Mouse (Mus musculus) liver, embryonic 11.5 days (tissue): ENCODE measurements around the gene Mip. TPM values are rescaled to one million over a fixed set of nuclear protein-coding genes. Genes with fewer than 3 reads are reported as not detected.

Experiments used
- ATAC-seq: fragments of 200-750 bp; cut with Nextera tagmentation; replicated peaks from 2 replicates; pipeline ENCODE4 v1.8.0; 2017; ENCODE audit warnings: moderate number of reproducible peaks, mild to moderate bottlenecking, moderate TSS enrichment, moderate library complexity; ENCODE audit not compliant: low FRiP score
- DNase-seq: peaks from one replicate; pipeline ENCODE4 v3.0.0-alpha.2; 2017; ENCODE audit warnings: low spot score
- H3K27ac ChIP-seq: fragments of 300-500 bp; sonication (generic); 2 replicates; pipeline ENCODE4 v1.5.1; 2014; ENCODE audit warnings: mild to moderate bottlenecking, low read depth, low read length, control low read depth
- H3K27me3 ChIP-seq: fragments of 300-500 bp; sonication (generic); replicated peaks from 2 replicates; pipeline ENCODE4 v1.6.1; 2014; ENCODE audit warnings: low read length, mixed read lengths; ENCODE audit not compliant: control insufficient read depth, insufficient read depth
- H3K36me3 ChIP-seq: fragments of 300-500 bp; sonication (generic); 2 replicates; pipeline ENCODE4 v1.6.1; 2014; ENCODE audit warnings: mild to moderate bottlenecking, low read length, moderate library complexity, mixed read lengths; ENCODE audit not compliant: control insufficient read depth, insufficient read depth
- H3K4me1 ChIP-seq: fragments of 300-500 bp; sonication (generic); replicated peaks from 2 replicates; pipeline ENCODE4 v1.6.1; 2014; ENCODE audit warnings: low read length, mixed read lengths; ENCODE audit not compliant: control insufficient read depth, insufficient read depth
- H3K4me2 ChIP-seq: fragments of 300-500 bp; sonication (generic); 2 replicates; pipeline ENCODE4 v1.6.1; 2014; ENCODE audit warnings: mild to moderate bottlenecking, control low read depth, moderate library complexity
- H3K4me3 ChIP-seq: fragments of 300-500 bp; sonication (generic); 2 replicates; pipeline ENCODE4 v1.5.1; 2014; ENCODE audit warnings: low read depth, low read length, control low read depth
- H3K9ac ChIP-seq: fragments of 300-500 bp; sonication (generic); 2 replicates; pipeline ENCODE4 v1.6.1; 2014; ENCODE audit warnings: low read depth, low read length, control low read depth
- H3K9me3 ChIP-seq: fragments of 300-500 bp; sonication (generic); 2 replicates; pipeline ENCODE4 v1.6.1; 2016; ENCODE audit warnings: low read length, inconsistent platforms, mixed read lengths; ENCODE audit not compliant: control insufficient read depth
- WGBS: fragments of 180-500 bp; shearing (Covaris S2); extraction: QIAGEN DNeasy Blood & Tissue Kit; methylation state at CpG from one replicate; pipeline ENCODE4 v1.1.7; 2014; 5-methylcytosine and 5-hydroxymethylcytosine counted together
- polyA plus RNA-seq: library from polyadenylated mRNA; unstranded; fragments of >200 nt; fragmentation: Nextera tagmentation; extraction: Ambion mirVana; gene quantifications from 2 replicates; pipeline ENCODE4 v1.2.1, GENCODE M21; 2014

The Mip gene
- polyA plus RNA-seq, 1 experiment from 2014 or later, result 0.08 TPM

DNA sequence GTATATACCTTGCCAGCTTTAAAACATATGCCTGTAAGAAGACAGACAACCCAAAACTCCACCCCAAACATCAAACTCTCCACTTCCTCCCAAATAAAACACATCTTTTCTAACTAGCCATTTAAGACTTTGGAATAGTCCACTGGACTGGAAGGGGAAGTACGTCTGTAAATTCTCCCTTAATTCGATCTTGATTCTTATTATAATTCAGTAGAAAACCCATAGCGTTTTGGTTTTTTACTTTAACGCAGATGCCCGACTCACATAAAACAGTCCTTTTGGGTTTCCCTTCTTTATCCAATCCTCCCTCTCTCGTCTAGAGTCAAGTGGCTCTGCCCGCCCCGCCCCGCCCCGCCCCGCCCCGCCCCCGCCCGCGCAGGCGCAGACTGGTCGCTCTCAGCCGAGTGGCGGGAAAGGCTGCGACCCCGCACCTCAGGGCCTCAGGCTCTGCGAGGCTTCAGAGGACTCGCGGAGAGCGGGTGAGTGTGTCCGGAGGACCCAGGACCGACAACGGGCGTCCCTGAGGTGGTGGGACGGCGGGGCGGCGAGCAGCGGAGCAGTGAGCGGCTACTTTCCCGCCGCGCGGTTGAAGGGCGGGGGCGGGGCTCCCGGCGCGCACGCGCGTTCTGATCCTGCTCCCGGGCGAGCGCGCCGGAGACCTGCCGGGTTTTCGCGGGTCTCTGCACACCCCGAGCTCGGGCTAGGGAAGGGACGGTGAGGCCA is 6.2 kb downstream of the Mip start, which contains the start of gene Timeless:
Gene Timeless (plus strand): TSS at position 369 of the 723 bp plus-strand sequence.
- H3K27me3 ChIP-seq, result no peaks in the 10 kb centered on the region
- peak within 1 kb of the TSS; percentile 72 for H3K4me3 ChIP-seq
- H3K36me3 ChIP-seq, result peaks cover 2% of the 10 kb centered on the region; the same call in 1 of the 2 replicates
- H3K9me3 ChIP-seq, result no peaks in the 10 kb centered on the region
- peak within 1 kb of the TSS; percentile 90 for H3K27ac ChIP-seq
- H3K9ac ChIP-seq, result peak within 1 kb of the TSS; percentile 97
- DNase-seq, result peak; percentile 86
- ATAC-seq, result peak; percentile 89
- peaks cover 17% of the 10 kb centered on the region for H3K4me1 ChIP-seq
- peak within 1 kb of the TSS; percentile 68 for H3K4me2 ChIP-seq
- WGBS, result under 1% methylated on average over 58 of the region's 58 CpGs

DNA sequence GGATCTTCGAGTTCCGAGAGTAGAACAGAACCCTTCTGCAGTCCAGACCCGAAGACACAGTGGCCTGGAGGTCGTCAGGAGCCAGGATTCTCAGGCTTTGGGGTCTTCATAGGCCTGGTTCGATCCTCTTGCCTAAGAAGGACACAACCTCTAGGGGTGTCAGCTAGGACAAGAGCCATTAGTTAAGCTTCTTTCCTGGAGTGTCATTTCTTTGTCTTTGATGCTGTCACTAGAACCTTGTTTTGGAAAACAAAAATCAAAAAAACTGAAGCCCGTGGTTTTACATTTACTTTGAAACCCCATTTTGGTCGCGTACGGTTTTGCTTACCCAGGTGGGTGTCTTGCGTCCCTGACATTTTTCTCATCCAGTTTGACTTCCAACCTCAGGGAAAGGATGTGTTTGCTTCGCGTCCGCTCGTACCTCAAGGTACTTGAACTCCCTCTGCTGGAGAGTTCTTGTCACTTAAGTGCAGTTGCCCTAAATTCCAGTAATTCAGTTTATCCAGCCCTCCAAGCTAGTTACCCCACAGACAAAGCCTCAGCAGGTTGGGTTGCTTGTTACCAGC is 6.9 kb downstream of the Mip start:
- no peak for DNase-seq
- peak overlapping the region; percentile 68 for H3K4me2 ChIP-seq
- H3K27ac ChIP-seq, result peak overlapping the region; percentile 90
- H3K4me1 ChIP-seq, result peaks cover 17% of the 10 kb centered on the region
- under 1% methylated on average over 14 of the region's 14 CpGs for WGBS
- peak overlapping the region; percentile 72 for H3K4me3 ChIP-seq
- peaks cover 2% of the 10 kb centered on the region; the same call in 1 of the 2 replicates for H3K36me3 ChIP-seq
- peak; percentile 60 for ATAC-seq
- no peaks in the 10 kb centered on the region for H3K9me3 ChIP-seq
- H3K27me3 ChIP-seq, result no peaks in the 10 kb centered on the region
- peak overlapping the region; percentile 97 for H3K9ac ChIP-seq

DNA sequence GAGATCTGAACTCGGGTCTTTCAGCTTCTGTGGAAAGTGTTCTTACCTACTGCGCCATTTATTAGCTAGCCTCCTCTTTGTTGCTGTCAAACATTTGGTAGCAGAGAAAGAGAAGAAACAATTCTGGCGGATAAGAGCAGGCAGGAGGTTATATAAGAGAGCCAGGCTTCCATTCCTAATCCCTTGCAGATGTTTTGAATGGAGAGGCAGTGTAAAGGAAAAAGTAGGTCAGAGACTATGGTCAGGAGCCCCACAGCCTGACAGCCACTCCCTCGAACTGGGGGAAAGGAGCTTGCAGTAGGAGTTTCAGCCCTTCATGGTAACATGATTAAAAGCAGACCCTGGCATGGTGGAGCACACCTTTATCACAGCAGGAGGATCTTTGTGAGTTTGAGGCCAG is 10.7 kb downstream of the Mip start:
- DNase-seq (no peak), ATAC-seq (no peak)
- H3K4me2 ChIP-seq, result no peak overlapping the region
- no peaks in the 10 kb centered on the region for H3K27me3 ChIP-seq
- H3K4me1 ChIP-seq, result peaks cover 23% of the 10 kb centered on the region
- H3K9me3 ChIP-seq, result no peaks in the 10 kb centered on the region
- H3K27ac ChIP-seq, result no peak overlapping the region
- H3K36me3 ChIP-seq, result peaks cover 10% of the 10 kb centered on the region; the same call in 1 of the 2 replicates
- 76% methylated on average over 4 of the region's 4 CpGs for WGBS
- no peak overlapping the region for H3K9ac ChIP-seq
- no peak overlapping the region for H3K4me3 ChIP-seq

DNA sequence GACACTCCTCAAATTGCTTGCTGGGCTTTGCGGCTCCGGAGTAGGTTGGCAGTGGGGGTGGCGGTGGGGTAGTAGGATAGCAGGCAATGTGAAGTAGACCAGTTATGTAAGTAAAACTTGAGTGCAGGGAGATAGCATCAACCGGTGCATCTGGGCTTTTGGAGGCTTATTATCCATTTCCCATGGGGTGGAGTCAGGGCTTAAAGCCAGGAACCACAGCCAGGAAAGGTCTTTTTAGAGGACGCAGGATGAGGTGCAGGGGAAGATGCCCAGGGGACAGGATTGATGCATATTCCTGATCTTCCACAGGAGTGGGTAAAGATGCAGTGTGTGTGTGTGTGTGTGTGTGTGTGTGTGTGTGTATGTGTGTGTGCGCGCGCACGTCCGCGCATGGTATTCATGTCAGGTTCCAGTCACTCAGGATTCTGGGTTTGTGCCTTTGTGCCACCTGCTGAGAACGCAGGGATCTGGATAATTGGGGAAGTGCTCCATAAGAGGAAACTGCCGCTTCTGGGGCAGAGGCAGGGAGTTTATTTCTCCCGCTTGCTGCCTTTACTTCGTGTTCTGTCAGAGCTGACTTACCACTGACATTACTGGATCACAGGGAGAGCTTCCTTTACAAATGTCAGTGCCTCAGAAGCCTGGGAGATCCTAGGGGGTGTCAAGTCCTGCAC is 12.3 kb downstream of the Mip start:
- Histone ChIP-seq H3K4me1 (peaks cover 20% of the 10 kb centered on the region), H3K27me3 (no peaks in the 10 kb centered on the region), H3K9me3 (no peaks in the 10 kb centered on the region), H3K9ac (no peak overlapping the region; the same call in 1 of the 2 replicates), H3K36me3 (peaks cover 19% of the 10 kb centered on the region; the same call in 1 of the 2 replicates), H3K4me3 (no peak overlapping the region), H3K27ac (no peak overlapping the region; the same call in 1 of the 2 replicates), H3K4me2 (no peak overlapping the region)
- no peak for ATAC-seq
- no peak for DNase-seq
- WGBS, result 78% methylated on average over 15 of the region's 15 CpGs

DNA sequence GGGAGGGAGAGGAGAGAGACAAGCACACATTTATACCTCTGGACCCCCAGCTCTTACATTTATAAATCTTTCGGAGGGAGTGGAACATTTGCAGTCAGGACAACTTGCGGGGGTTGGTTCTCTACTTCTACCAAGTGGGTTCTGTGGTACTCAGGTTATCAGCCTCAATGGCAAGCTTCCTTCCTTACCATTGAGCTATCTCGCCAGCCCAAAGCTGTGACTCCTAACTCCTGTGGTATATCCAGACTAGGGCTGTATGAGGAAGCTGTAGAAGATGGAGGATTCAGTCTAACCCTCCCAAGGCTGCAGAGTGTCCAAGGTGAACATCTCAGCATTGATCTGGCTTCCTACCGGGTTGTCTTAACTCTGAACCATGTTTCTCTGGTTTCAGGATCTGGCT is 13.5 kb downstream of the Mip start:
- Histone ChIP-seq H3K27me3 (no peaks in the 10 kb centered on the region), H3K4me3 (no peak overlapping the region), H3K4me1 (peaks cover 16% of the 10 kb centered on the region), H3K36me3 (peaks cover 24% of the 10 kb centered on the region), H3K9me3 (no peaks in the 10 kb centered on the region), H3K27ac (no peak overlapping the region), H3K4me2 (no peak overlapping the region), H3K9ac (no peak overlapping the region)
- ATAC-seq, result no peak
- DNase-seq, result no peak
- 82% methylated on average over 4 of the region's 4 CpGs for WGBS

DNA sequence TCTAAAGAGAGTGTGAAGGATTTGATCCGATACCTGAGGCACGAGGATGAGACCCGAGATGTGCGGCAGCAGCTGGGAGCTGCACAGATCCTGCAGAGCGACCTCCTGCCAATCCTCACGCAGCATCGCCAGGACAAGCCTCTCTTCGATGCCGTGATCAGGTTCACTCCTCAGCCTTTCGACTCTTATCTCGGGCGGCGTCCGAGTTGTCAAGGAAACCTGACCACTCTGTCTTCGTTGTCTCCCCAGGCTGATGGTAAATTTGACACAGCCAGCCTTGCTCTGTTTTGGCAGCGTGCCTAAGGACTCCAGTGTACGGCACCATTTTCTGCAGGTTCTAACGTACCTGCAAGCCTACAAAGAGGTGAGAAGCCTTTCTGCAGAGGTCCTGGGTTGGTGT is 14.5 kb downstream of the Mip start:
- H3K4me1 ChIP-seq, result peaks cover 15% of the 10 kb centered on the region
- H3K4me3 ChIP-seq, result no peak overlapping the region
- DNase-seq, result no peak
- ATAC-seq, result no peak
- 61% methylated on average over 18 of the region's 18 CpGs for WGBS
- H3K27me3 ChIP-seq, result no peaks in the 10 kb centered on the region
- H3K36me3 ChIP-seq, result peaks cover 26% of the 10 kb centered on the region
- no peak overlapping the region for H3K4me2 ChIP-seq
- no peak overlapping the region for H3K27ac ChIP-seq
- H3K9ac ChIP-seq, result no peak overlapping the region
- no peaks in the 10 kb centered on the region for H3K9me3 ChIP-seq

DNA sequence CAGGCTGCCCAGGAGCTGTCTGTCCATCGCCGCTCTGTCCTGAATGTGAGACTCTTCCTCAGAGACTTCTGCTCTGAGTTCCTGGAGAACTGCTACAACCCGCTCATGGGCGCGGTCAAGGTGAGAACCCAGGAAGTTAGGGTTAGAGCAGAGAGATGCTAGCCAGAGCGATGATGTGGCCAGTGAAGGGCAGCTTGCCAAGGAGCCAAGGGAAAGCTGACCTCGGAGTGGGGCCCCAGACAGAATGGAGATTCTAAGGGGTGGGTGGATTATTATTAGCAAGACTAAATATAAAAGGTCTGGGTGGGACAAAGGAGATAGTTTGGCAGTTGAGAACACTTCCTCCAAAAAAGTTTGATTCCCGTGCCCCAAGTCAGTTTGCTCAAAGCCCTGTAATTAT is 17.6 kb downstream of the Mip start:
- peaks cover 9% of the 10 kb centered on the region for H3K4me1 ChIP-seq
- no peaks in the 10 kb centered on the region for H3K9me3 ChIP-seq
- H3K27ac ChIP-seq, result no peak overlapping the region

DNA sequence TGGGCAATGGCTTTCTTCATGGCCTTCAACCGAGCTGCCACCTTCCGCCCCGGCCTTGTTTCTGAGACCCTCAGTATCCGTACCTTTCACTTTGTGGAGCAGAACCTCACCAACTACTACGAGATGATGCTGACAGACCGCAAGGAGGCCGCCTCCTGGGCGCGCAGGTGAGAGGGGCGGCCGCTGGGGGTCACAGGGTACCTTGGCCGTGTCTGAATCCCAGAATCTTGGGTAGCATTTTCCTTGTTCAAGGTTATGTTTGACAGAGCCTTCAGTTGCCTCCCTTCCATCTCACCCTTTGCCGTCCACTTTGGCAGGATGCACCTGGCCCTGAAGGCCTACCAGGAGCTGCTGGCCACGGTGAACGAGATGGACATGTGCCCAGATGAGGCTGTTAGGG is 18.5 kb downstream of the Mip start:
- Histone ChIP-seq H3K9ac (no peak overlapping the region), H3K9me3 (no peaks in the 10 kb centered on the region), H3K27ac (no peak overlapping the region), H3K4me1 (peaks cover 9% of the 10 kb centered on the region), H3K36me3 (peaks cover 47% of the 10 kb centered on the region), H3K27me3 (no peaks in the 10 kb centered on the region), H3K4me2 (no peak overlapping the region), H3K4me3 (no peak overlapping the region)
- DNase-seq (no peak), ATAC-seq (no peak)
- WGBS, result 94% methylated on average over 15 of the region's 15 CpGs

More for the DNA sequence above, 17.6 kb downstream of the Mip start:
- WGBS, result 95% methylated on average over 8 of the region's 8 CpGs
- no peak overlapping the region for H3K4me3 ChIP-seq
- ATAC-seq (no peak), DNase-seq (no peak)
- H3K4me2 ChIP-seq, result no peak overlapping the region
- no peak overlapping the region for H3K9ac ChIP-seq
- H3K27me3 ChIP-seq, result no peaks in the 10 kb centered on the region
- H3K36me3 ChIP-seq, result peaks cover 43% of the 10 kb centered on the region
